Mouse (Mus musculus) limb, embryonic 12.5 days (tissue): Measurements from ENCODE around the gene Slc2a2. TPM values are rescaled to one million over a fixed set of nuclear protein-coding genes. Genes with fewer than 3 reads are reported as not detected.

Experiments used
- ATAC-seq: fragments of 200-750 bp; cut with Nextera tagmentation; 2 replicates; pipeline ENCODE4 v1.8.0; 2017; ENCODE audit warnings: low read depth, moderate TSS enrichment; ENCODE audit not compliant: insufficient number of reproducible peaks, insufficient read depth, low FRiP score, low TSS enrichment
- H3K27ac ChIP-seq: fragments of 300-500 bp; sonication (generic); 2 replicates; pipeline ENCODE4 v1.5.1; 2016; ENCODE audit warnings: mild to moderate bottlenecking, moderate library complexity
- H3K27me3 ChIP-seq: fragments of 300-500 bp; sonication (generic); 2 replicates; pipeline ENCODE4 v1.6.1; 2016; ENCODE audit warnings: mild to moderate bottlenecking, moderate library complexity
- H3K36me3 ChIP-seq: fragments of 300-500 bp; sonication (generic); 2 replicates; pipeline ENCODE4 v1.6.1; 2016; ENCODE audit warnings: mild to moderate bottlenecking, moderate library complexity
- H3K4me1 ChIP-seq: fragments of 300-500 bp; sonication (generic); replicated peaks from 2 replicates; pipeline ENCODE4 v1.6.1; 2016
- H3K4me2 ChIP-seq: fragments of 300-500 bp; sonication (generic); 2 replicates; pipeline ENCODE4 v1.6.1; 2016; ENCODE audit warnings: mild to moderate bottlenecking, moderate library complexity
- H3K4me3 ChIP-seq: fragments of 300-500 bp; sonication (generic); replicated peaks from 2 replicates; pipeline ENCODE4 v1.5.1; 2016; ENCODE audit warnings: mild to moderate bottlenecking
- H3K9ac ChIP-seq: fragments of 300-500 bp; sonication (generic); replicated peaks from 2 replicates; pipeline ENCODE4 v1.6.1; 2016; ENCODE audit warnings: mild to moderate bottlenecking, moderate library complexity
- H3K9me3 ChIP-seq: fragments of 300-500 bp; sonication (generic); 2 replicates; pipeline ENCODE4 v1.6.1; 2016; ENCODE audit warnings: mild to moderate bottlenecking, moderate library complexity
- WGBS: fragments of 180-500 bp; shearing (Covaris S2); methylation state at CpG from one replicate; pipeline ENCODE4 v1.1.7; 2016; 5-methylcytosine and 5-hydroxymethylcytosine counted together
- polyA plus RNA-seq: library from polyadenylated mRNA; unstranded; fragments of >200 nt; fragmentation: Nextera tagmentation; extraction: Ambion mirVana; gene quantifications from 2 replicates; pipeline ENCODE4 v1.2.1, GENCODE M21; 2016

Gene Slc2a2
- polyA plus RNA-seq, 1 experiment from 2014 or later: not detected

GRCm38 (mm10) chr3:28726356-28726755, 28.7 kb downstream of the Slc2a2 start:
- WGBS: 94% methylated on average over 7 of the region's 7 CpGs
- Histone ChIP-seq H3K9ac (no peak overlapping the region), H3K27me3 (no peaks in the 10 kb centered on the region), H3K36me3 (no peaks in the 10 kb centered on the region), H3K4me3 (no peak overlapping the region), H3K27ac (no peak overlapping the region), H3K4me2 (no peak overlapping the region), H3K4me1 (no peaks in the 10 kb centered on the region), H3K9me3 (no peaks in the 10 kb centered on the region)
- ATAC-seq: no peak

- H3K9ac ChIP-seq: no peak overlapping the region
- no peak overlapping the region for H3K27ac ChIP-seq
- ATAC-seq: no peak
- H3K36me3 ChIP-seq: no peaks in the 10 kb centered on the region
- WGBS: 65% methylated on average over 2 of the region's 2 CpGs
- H3K4me1 ChIP-seq: peaks cover 8% of the 10 kb centered on the region; the same call in 1 of the 2 replicates
- H3K9me3 ChIP-seq: no peaks in the 10 kb centered on the region
- H3K4me3 ChIP-seq: no peak overlapping the region
- no peak overlapping the region for H3K4me2 ChIP-seq
- H3K27me3 ChIP-seq: no peaks in the 10 kb centered on the region
Observed at GRCm38 (mm10) chr3:28734712-28735111, 37.0 kb downstream of the Slc2a2 start.

GRCm38 (mm10) chr3:28736981-28737380, 39.3 kb downstream of the Slc2a2 start:
- no peaks in the 10 kb centered on the region for H3K27me3 ChIP-seq
- H3K27ac ChIP-seq: no peak overlapping the region
- 25% methylated on average over 2 of the region's 2 CpGs for WGBS
- H3K9ac ChIP-seq: no peak overlapping the region
- no peaks in the 10 kb centered on the region for H3K36me3 ChIP-seq
- no peak for ATAC-seq
- H3K9me3 ChIP-seq: no peaks in the 10 kb centered on the region
- H3K4me3 ChIP-seq: no peak overlapping the region
- no peak overlapping the region for H3K4me2 ChIP-seq
- peaks cover 12% of the 10 kb centered on the region; the same call in 1 of the 2 replicates for H3K4me1 ChIP-seq

- peaks cover 12% of the 10 kb centered on the region; the same call in 1 of the 2 replicates for H3K4me1 ChIP-seq
- no peak for ATAC-seq
- WGBS: 34% methylated on average over 6 of the region's 6 CpGs
Observed at GRCm38 (mm10) chr3:28740353-28740752, 42.6 kb downstream of the Slc2a2 start.

GRCm38 (mm10) chr3:28743251-28743650, 45.5 kb downstream of the Slc2a2 start:
- Histone ChIP-seq H3K9ac (no peak overlapping the region), H3K4me2 (no peak overlapping the region), H3K27ac (no peak overlapping the region), H3K4me1 (peaks cover 8% of the 10 kb centered on the region), H3K27me3 (peaks cover 10% of the 10 kb centered on the region; the same call in 1 of the 2 replicates), H3K4me3 (no peak overlapping the region), H3K9me3 (no peaks in the 10 kb centered on the region), H3K36me3 (no peaks in the 10 kb centered on the region)
- 55% methylated on average over 8 of the region's 8 CpGs for WGBS
- ATAC-seq: no peak

More at GRCm38 (mm10) chr3:28740353-28740752, 42.6 kb downstream of the Slc2a2 start:
- no peaks in the 10 kb centered on the region for H3K9me3 ChIP-seq
- peaks cover 10% of the 10 kb centered on the region; the same call in 1 of the 2 replicates for H3K27me3 ChIP-seq
- H3K27ac ChIP-seq: no peak overlapping the region
- H3K9ac ChIP-seq: no peak overlapping the region
- no peak overlapping the region for H3K4me2 ChIP-seq
- H3K4me3 ChIP-seq: no peak overlapping the region
- H3K36me3 ChIP-seq: no peaks in the 10 kb centered on the region

- ATAC-seq: no peak; the same call in 1 of the 2 replicates
- Histone ChIP-seq H3K9ac (no peak overlapping the region), H3K27me3 (peaks cover 10% of the 10 kb centered on the region; the same call in 1 of the 2 replicates), H3K4me3 (no peak overlapping the region), H3K9me3 (no peaks in the 10 kb centered on the region), H3K4me1 (peaks cover 3% of the 10 kb centered on the region), H3K27ac (no peak overlapping the region), H3K36me3 (no peaks in the 10 kb centered on the region), H3K4me2 (no peak overlapping the region)
- WGBS: 26% methylated on average over 7 of the region's 7 CpGs
Observed at GRCm38 (mm10) chr3:28745835-28746483, 48.3 kb downstream of the Slc2a2 start.

- peaks cover 6% of the 10 kb centered on the region; the same call in 1 of the 2 replicates for H3K27me3 ChIP-seq
- no peak overlapping the region for H3K9ac ChIP-seq
- WGBS: 63% methylated on average over 3 of the region's 3 CpGs
- H3K4me1 ChIP-seq: peaks cover 3% of the 10 kb centered on the region
- H3K9me3 ChIP-seq: no peaks in the 10 kb centered on the region
- no peak overlapping the region for H3K4me2 ChIP-seq
- no peak overlapping the region for H3K27ac ChIP-seq
- no peak overlapping the region for H3K4me3 ChIP-seq
- H3K36me3 ChIP-seq: no peaks in the 10 kb centered on the region
- ATAC-seq: no peak
Observed at GRCm38 (mm10) chr3:28748151-28748550, 50.4 kb downstream of the Slc2a2 start.

- ATAC-seq: no peak
- H3K36me3 ChIP-seq: no peaks in the 10 kb centered on the region
- no peaks in the 10 kb centered on the region for H3K27me3 ChIP-seq
- H3K4me3 ChIP-seq: no peak overlapping the region
- H3K4me2 ChIP-seq: no peak overlapping the region
- H3K27ac ChIP-seq: no peak overlapping the region
- H3K9me3 ChIP-seq: no peaks in the 10 kb centered on the region
- H3K9ac ChIP-seq: no peak overlapping the region
- peaks cover 3% of the 10 kb centered on the region for H3K4me1 ChIP-seq
Observed at GRCm38 (mm10) chr3:28748956-28749355, 51.3 kb downstream of the Slc2a2 start.

GRCm38 (mm10) chr3:28755477-28755876, 57.8 kb downstream of the Slc2a2 start:
- Histone ChIP-seq H3K9ac (no peak overlapping the region), H3K36me3 (no peaks in the 10 kb centered on the region), H3K9me3 (no peaks in the 10 kb centered on the region), H3K4me1 (no peaks in the 10 kb centered on the region), H3K4me2 (no peak overlapping the region), H3K4me3 (no peak overlapping the region), H3K27me3 (no peaks in the 10 kb centered on the region), H3K27ac (no peak overlapping the region)
- 76% methylated on average over 7 of the region's 7 CpGs for WGBS
- no peak for ATAC-seq

- Histone ChIP-seq H3K4me1 (no peaks in the 10 kb centered on the region), H3K4me2 (no peak overlapping the region), H3K27me3 (no peaks in the 10 kb centered on the region), H3K36me3 (no peaks in the 10 kb centered on the region), H3K27ac (no peak overlapping the region), H3K4me3 (no peak overlapping the region), H3K9ac (no peak overlapping the region), H3K9me3 (no peaks in the 10 kb centered on the region)
- no peak for ATAC-seq
- 51% methylated on average over 8 of the region's 8 CpGs for WGBS
Observed at GRCm38 (mm10) chr3:28761225-28761789, 63.6 kb downstream of the Slc2a2 start.

GRCm38 (mm10) chr3:28766935-28767334, 69.2 kb downstream of the Slc2a2 start:
- Histone ChIP-seq H3K4me1 (no peaks in the 10 kb centered on the region), H3K27ac (no peak overlapping the region), H3K4me2 (no peak overlapping the region), H3K9me3 (0 out of 2 replicates have a peak, but pooled peaks cover 3% of the 10 kb centered on the region), H3K4me3 (no peak overlapping the region), H3K9ac (no peak overlapping the region), H3K27me3 (no peaks in the 10 kb centered on the region), H3K36me3 (no peaks in the 10 kb centered on the region)
- WGBS: 90% methylated on average over 4 of the region's 4 CpGs
- ATAC-seq: no peak
